In the genomic region with DNA sequence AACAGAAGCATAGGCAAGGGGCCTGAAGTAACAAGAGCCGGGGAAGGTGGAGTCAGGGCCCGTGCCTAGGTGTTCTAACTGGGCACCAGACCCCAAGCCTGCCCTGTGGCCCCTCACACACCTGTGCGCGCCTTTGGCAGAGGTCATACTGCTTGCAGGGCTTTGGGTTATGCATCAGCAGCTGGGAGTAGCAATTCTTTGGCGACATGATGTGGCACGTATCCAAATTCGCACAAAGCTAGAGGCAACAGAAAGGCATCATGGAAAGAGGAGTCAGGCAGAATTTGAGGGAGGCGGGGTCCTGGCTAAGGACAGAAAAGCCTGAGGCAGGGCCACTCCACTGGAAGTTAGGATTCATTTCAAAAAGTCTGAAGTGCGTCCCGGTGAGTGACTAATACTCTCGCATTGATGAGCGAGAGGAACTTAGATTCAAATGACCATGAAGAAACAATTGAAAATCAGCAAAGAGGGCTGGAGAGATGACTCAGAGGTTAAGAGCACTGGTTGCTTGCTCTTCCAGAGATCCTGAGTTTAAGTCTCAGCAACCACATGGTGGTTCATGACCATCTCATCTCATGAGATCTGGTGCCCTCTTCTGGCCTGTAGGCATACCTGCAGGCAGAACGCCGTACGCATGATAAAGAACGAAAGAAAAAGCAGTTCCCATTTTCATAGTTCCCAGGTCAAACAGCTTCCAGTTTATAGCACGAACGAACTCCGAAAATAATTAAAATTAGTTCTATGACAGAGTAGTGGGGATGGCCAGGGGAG, we compare ENCODE assay signal across 8 mouse cellular contexts. TPM values are rescaled to one million over a fixed set of nuclear protein-coding genes. Genes with fewer than 3 reads are reported as not detected.
A peak's percentile ranks its signal among the peaks of the same experiment; 100 is the strongest.
DNase-seq lines count a peak whose midpoint lies in the region; ATAC-seq and TF ChIP-seq lines count a peak whose summit lies in the region.

No protein-coding gene starts in this region.

- H3K9me3 ChIP-seq in embryonic facial prominence, embryonic 12.5 days, result no peaks in the 10 kb centered on the region
- no peaks in the 10 kb centered on the region for H3K9me3 ChIP-seq in heart, postnatal 0 days (replicated peaks; ENCODE audit: control insufficient read depth, low read length)

- H3K4me1 ChIP-seq in embryonic facial prominence, embryonic 12.5 days, result no peaks in the 10 kb centered on the region
- no peaks in the 10 kb centered on the region for H3K4me1 ChIP-seq in heart, postnatal 0 days (ENCODE audit: control insufficient read depth, insufficient read depth)

- 0 out of 2 replicates have a peak, but pooled peaks cover 6% of the 10 kb centered on the region for H3K27me3 ChIP-seq in embryonic facial prominence, embryonic 12.5 days
- no peaks in the 10 kb centered on the region; the same call in 1 of the 2 replicates for H3K27me3 ChIP-seq in heart, postnatal 0 days (ENCODE audit: control insufficient read depth, insufficient read depth, low read length)

- peak; percentile 31; the same call in 1 of the 2 replicates for ATAC-seq in embryonic facial prominence, embryonic 12.5 days (ENCODE audit: insufficient number of reproducible peaks, insufficient read depth, low FRiP score, low TSS enrichment)
- peak; percentile 45; the same call in 1 of the 2 replicates for ATAC-seq in heart, postnatal 0 days (ENCODE audit: insufficient read depth, low read depth)

- no peak overlapping the region for H3K9ac ChIP-seq in embryonic facial prominence, embryonic 12.5 days
- no peak overlapping the region for H3K9ac ChIP-seq in heart, postnatal 0 days (replicated peaks; ENCODE audit: low read depth, low read length)

- H3K36me3 ChIP-seq in embryonic facial prominence, embryonic 12.5 days, result peaks cover 30% of the 10 kb centered on the region
- H3K36me3 ChIP-seq in heart, postnatal 0 days (replicated peaks; ENCODE audit: control insufficient read depth, insufficient read depth, low read length), result peaks cover 27% of the 10 kb centered on the region

- DNase-seq in adrenal gland, postnatal 10 days, result peak; percentile 75
- no peak for DNase-seq in adrenal gland, postnatal 4 days (ENCODE audit: low spot score in 2 of 2)
- DNase-seq in adipocyte (ENCODE audit: low spot score), result peak; percentile 88
- DNase-seq in heart, postnatal 0 days (ENCODE audit: low spot score), result peak; percentile 86
- DNase-seq in kidney, postnatal 4 days, result peak; percentile 76 to 77
- DNase-seq in lung, postnatal 14 days, result peak; percentile 80
- DNase-seq in right cerebral cortex, postnatal 4 days, result peak; percentile 58

- TF ChIP-seq EP300 in heart, postnatal 0 days (IDR thresholded peaks at IDR 0.05; ENCODE audit: low read depth), result no peak

- TF ChIP-seq CTCF in heart, postnatal 0 days (IDR thresholded peaks at IDR 0.05; ENCODE audit: low read depth), result peak; percentile 98

- 35% methylated on average over 19 of the region's 19 CpGs for WGBS in embryonic facial prominence, embryonic 12.5 days
- WGBS in heart, postnatal 0 days, result 32% methylated on average over 19 of the region's 19 CpGs

- peak overlapping the region; percentile 27; the same call in 1 of the 2 replicates for H3K4me2 ChIP-seq in embryonic facial prominence, embryonic 12.5 days (replicated peaks)
- peak overlapping the region; percentile 48 for H3K4me2 ChIP-seq in heart, postnatal 0 days (ENCODE audit: low read depth, low read length)

- no peak overlapping the region for H3K4me3 ChIP-seq in embryonic facial prominence, embryonic 12.5 days
- peak overlapping the region; percentile 22 for H3K4me3 ChIP-seq in heart, postnatal 0 days (ENCODE audit: low read depth, low read length)

- no peak overlapping the region for H3K27ac ChIP-seq in embryonic facial prominence, embryonic 12.5 days
- H3K27ac ChIP-seq in heart, postnatal 0 days (ENCODE audit: low read depth), result no peak overlapping the region

RNA-seq across cellular contexts. Expression of gene Dhx58, which starts 1.8 kb away (rescaled TPM):
- 1 to 10 TPM; 6.0 to 9.4 TPM for total RNA-seq in adrenal gland, postnatal 10 days (2021)
- 10 to 100 TPM; 12.6 to 14.2 TPM for total RNA-seq in adrenal gland, postnatal 4 days (2021)
- polyA plus RNA-seq in embryonic facial prominence, embryonic 12.5 days (2016; fragmentation: Nextera tagmentation; extraction: Ambion mirVana), result 2.6 and 3.3 TPM in 2 replicates
- 3.6 and 9.1 TPM in 2 replicates for total RNA-seq in heart, postnatal 0 days (2014; rRNA removed; ENCODE audit: low replicate concordance)
- 1.3 and 1.4 TPM in 2 replicates for polyA plus RNA-seq in heart, postnatal 0 days (2015; fragmentation: Nextera tagmentation; extraction: Ambion mirVana)

RNA-seq across cellular contexts. Expression of gene Kat2a, which starts 10.0 kb away (rescaled TPM):
- 10 to 100 TPM; 33.1 to 42.4 TPM for total RNA-seq in adrenal gland, postnatal 10 days (2021)
- total RNA-seq in adrenal gland, postnatal 4 days (2021), result 10 to 100 TPM; 54.4 to 56.9 TPM
- 71.2 and 72.4 TPM in 2 replicates for polyA plus RNA-seq in embryonic facial prominence, embryonic 12.5 days (2016; fragmentation: Nextera tagmentation; extraction: Ambion mirVana)
- total RNA-seq in heart, postnatal 0 days (2014; rRNA removed; ENCODE audit: low replicate concordance), result 15.2 and 17.6 TPM in 2 replicates
- 15.8 and 16.1 TPM in 2 replicates for polyA plus RNA-seq in heart, postnatal 0 days (2015; fragmentation: Nextera tagmentation; extraction: Ambion mirVana)

RNA-seq across cellular contexts. Expression of gene Zfp385c, which starts 10.0 kb away (rescaled TPM):
- total RNA-seq in adrenal gland, postnatal 10 days (2021), result under 1 TPM; 0.42 to 0.67 TPM
- total RNA-seq in adrenal gland, postnatal 4 days (2021), result under 1 TPM; 0.59 to 0.64 TPM
- 1.5 and 2.6 TPM in 2 replicates for polyA plus RNA-seq in embryonic facial prominence, embryonic 12.5 days (2016; fragmentation: Nextera tagmentation; extraction: Ambion mirVana)
- total RNA-seq in heart, postnatal 0 days (2014; rRNA removed; ENCODE audit: low replicate concordance), result not detected in 2 replicates
- polyA plus RNA-seq in heart, postnatal 0 days (2015; fragmentation: Nextera tagmentation; extraction: Ambion mirVana), result 0.25 and 0.40 TPM in 2 replicates

RNA-seq across cellular contexts. Expression of gene Hspb9, which starts 11.4 kb away (rescaled TPM):
- under 1 TPM in 1 of 2 experiments, not detected in 1; 0.64 TPM for total RNA-seq in adrenal gland, postnatal 10 days (2021)
- 1 to 10 TPM in 1 of 2 experiments, under 1 TPM in 1; 0.51 to 1.0 TPM for total RNA-seq in adrenal gland, postnatal 4 days (2021)
- 0.33 TPM in 1 of 2 replicates, not detected in the other for polyA plus RNA-seq in embryonic facial prominence, embryonic 12.5 days (2016; fragmentation: Nextera tagmentation; extraction: Ambion mirVana)
- total RNA-seq in heart, postnatal 0 days (2014; rRNA removed; ENCODE audit: low replicate concordance), result not detected in 2 replicates
- 0.22 TPM in 1 of 2 replicates, not detected in the other for polyA plus RNA-seq in heart, postnatal 0 days (2015; fragmentation: Nextera tagmentation; extraction: Ambion mirVana)

RNA-seq across cellular contexts. Expression of gene Rab5c, which starts 35.7 kb away (rescaled TPM):
- total RNA-seq in adrenal gland, postnatal 10 days (2021), result 100 to 1,000 TPM; 182 to 183 TPM
- 100 to 1,000 TPM; 171 to 182 TPM for total RNA-seq in adrenal gland, postnatal 4 days (2021)
- polyA plus RNA-seq in embryonic facial prominence, embryonic 12.5 days (2016; fragmentation: Nextera tagmentation; extraction: Ambion mirVana), result 18.9 and 26.1 TPM in 2 replicates
- 99.1 and 117 TPM in 2 replicates for total RNA-seq in heart, postnatal 0 days (2014; rRNA removed; ENCODE audit: low replicate concordance)
- polyA plus RNA-seq in heart, postnatal 0 days (2015; fragmentation: Nextera tagmentation; extraction: Ambion mirVana), result 11.0 and 12.0 TPM in 2 replicates

Comparison
In these comparisons a context has a peak if more than half of its experiments do, and no peak if none do; other contexts are left out.
1. DNase-seq: peak in adrenal gland, postnatal 10 days (single experiment), adipocyte (single experiment), heart, postnatal 0 days (single experiment), kidney, postnatal 4 days (2 of 2), lung, postnatal 14 days (single experiment) and right cerebral cortex, postnatal 4 days (single experiment); none in adrenal gland, postnatal 4 days (0 of 2).